Mouse (Mus musculus) left cerebral cortex, postnatal 10 days (tissue): ENCODE measurements around the gene Mprip. TPM values are rescaled to one million over a fixed set of nuclear protein-coding genes. Genes with fewer than 3 reads are reported as not detected.

Source experiments
- DNase-seq, 2 experiments: peaks; one replicate each; pipeline ENCODE4 v3.0.0; 2021 to 2022; ENCODE audit warnings: low spot score in 2 of 2, mixed read lengths in 1 of 2; ENCODE audit errors: extremely low spot score in 1 of 2
- intact Hi-C: fragments of 180-260 bp; cut with DNase I; formaldehyde crosslinking; loops from one replicate; pipeline ENCODE4 v1.15.1; 2025
- total RNA-seq, 2 experiments: library from RNA; stranded (reverse); gene quantifications; 2 replicates each; pipeline ENCODE4 v1.2.3; 2021

Mprip gene
- total RNA-seq, 2 experiments from 2014 or later: 239 to 247 TPM

GRCm38 (mm10) chr11:59809670-59810474 lies 148.8 kb downstream of the Mprip start, which contains the start of gene Flcn:
Gene Flcn, minus strand, starts transcription at chr11:59810016.
- peak; percentile 68 to 90 for DNase-seq
- intact Hi-C loops: no loop called here

DNA sequence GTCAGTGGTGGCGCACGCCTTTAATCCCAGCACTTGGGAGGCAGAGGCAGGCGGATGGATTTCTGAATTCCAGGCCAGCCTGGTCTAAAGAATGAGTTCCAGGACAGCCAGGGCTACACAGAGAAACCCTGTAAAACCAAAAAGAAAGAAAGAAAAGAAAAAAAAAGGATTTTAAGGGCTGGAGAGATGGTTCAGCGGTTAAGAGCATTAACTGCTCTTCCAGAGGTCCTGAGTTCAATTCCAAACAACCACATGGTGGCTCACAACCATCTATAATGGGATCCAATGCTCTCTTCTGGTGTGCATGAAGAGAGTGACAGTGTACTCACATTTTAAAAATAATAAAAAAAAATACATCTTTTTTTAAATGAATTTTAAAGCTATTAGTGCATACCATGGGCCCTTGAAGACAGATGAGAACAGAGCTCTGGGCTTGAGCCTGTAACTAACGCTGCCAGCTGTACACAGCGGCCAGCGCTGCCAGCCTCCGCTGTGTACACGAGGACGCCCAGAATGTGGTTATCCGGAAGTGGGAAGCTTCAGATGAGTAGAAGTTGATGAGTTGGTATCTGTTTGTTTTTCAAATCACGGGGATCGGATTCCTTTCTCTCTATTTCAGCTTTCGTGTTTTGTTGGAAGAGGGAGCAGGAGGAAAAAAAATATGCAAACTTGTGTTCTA lies 149.5 kb downstream of the Mprip start:
- no peak for DNase-seq
- intact Hi-C loops: no loop called here

GRCm38 (mm10) chr11:59811211-59811610 lies 150.1 kb downstream of the Mprip start:
- intact Hi-C loops: no loop called here
- no peak for DNase-seq

GRCm38 (mm10) chr11:59813276-59813675 lies 152.2 kb downstream of the Mprip start:
- DNase-seq: no peak
- intact Hi-C loops: no loop called here

GRCm38 (mm10) chr11:59814311-59814710 lies 153.2 kb downstream of the Mprip start:
- intact Hi-C loops: no loop called here
- no peak for DNase-seq

GRCm38 (mm10) chr11:59814936-59815335 lies 153.8 kb downstream of the Mprip start:
- no peak for DNase-seq
- intact Hi-C loops: no loop called here

GRCm38 (mm10) chr11:59815482-59816065 lies 154.5 kb downstream of the Mprip start:
- DNase-seq: no peak
- intact Hi-C loops: no loop called here

DNA sequence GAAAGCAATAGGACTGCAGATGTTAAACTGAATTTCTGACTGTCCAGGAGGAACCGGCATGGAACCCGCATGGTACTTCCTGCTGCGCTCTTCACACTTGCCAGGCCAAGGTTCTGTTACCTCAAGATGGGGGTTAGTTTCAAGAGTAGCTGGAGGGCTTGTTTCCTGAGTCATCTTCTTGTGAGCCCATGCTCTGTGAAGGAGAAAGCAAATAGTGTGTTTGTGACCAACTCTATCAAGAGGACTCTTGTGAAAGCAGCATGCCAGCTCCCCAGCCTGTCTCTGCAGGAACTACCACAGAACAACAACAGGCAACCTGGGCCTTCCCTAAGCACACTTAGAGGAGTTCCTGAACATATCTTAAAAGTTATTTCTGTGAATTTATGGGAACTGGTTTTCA lies 156.8 kb downstream of the Mprip start:
- intact Hi-C loops: loop anchor here (2.0 kb wide), 1 partner anchor 15 kb away; no protein-coding TSS in a partner anchor
- DNase-seq: no peak

DNA sequence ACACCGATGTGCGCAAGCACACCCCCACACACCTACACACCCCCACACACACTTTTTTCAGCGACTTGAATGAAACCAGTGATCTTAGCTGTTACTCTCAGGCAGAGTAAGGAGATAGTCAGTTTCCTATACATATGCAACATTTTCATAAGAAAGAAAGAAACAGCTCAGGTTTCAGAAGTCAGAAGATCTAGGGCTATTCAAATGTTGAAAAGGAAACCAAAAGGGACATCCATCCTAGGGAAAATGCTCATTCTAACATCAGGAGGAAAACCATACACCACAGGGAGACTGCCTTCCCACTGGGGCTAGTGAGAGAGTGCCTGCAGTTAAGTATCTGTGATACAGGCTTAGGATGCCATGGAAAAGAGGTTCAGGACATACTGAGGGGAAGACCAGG lies 160.5 kb downstream of the Mprip start:
- intact Hi-C loops: no loop called here
- DNase-seq: no peak

Other genes starting within 250 kb of the Mprip start
- 10 to 100 TPM; 34.4 to 34.5 TPM for gene Jmjd4, start 211.3 kb upstream of the Mprip start, total RNA-seq
- 100 to 1,000 TPM; 366 to 371 TPM for gene Snap47, start 210.1 kb upstream of the Mprip start, total RNA-seq
- gene Zfp867, start 188.8 kb upstream of the Mprip start, total RNA-seq: 1 to 10 TPM; 4.2 to 4.7 TPM
- gene Zkscan17, start 134.6 kb upstream of the Mprip start, total RNA-seq: 10 to 100 TPM; 15.6 to 16.2 TPM
- gene Nlrp3, start 119.7 kb upstream of the Mprip start, total RNA-seq: 1 to 10 TPM in 1 of 2 experiments, under 1 TPM in 1; 0.79 to 1.5 TPM
- gene Olfr222, start 85.1 kb upstream of the Mprip start, total RNA-seq: not detected
- gene Olfr223, start 68.0 kb upstream of the Mprip start, total RNA-seq: not detected
- gene Pld6, start 126.3 kb downstream of the Mprip start, total RNA-seq: 1 to 10 TPM; 1.2 TPM
- gene Flcn, start 148.7 kb downstream of the Mprip start, total RNA-seq: 10 to 100 TPM; 34.5 to 35.6 TPM
- gene Nt5m, start 178.1 kb downstream of the Mprip start, total RNA-seq: 10 to 100 TPM; 51.8 to 54.3 TPM
- 10 to 100 TPM; 76.4 to 81.7 TPM for gene Cops3, start 178.5 kb downstream of the Mprip start, total RNA-seq